Mouse (Mus musculus) cerebellum, postnatal 4 days (tissue): ENCODE measurements around the gene Mast4.

Source experiments
- DNase-seq, 2 experiments: peaks; one replicate each; pipeline ENCODE4 v3.0.0; 2022; ENCODE audit warnings: low spot score in 2 of 2, mixed read lengths in 1 of 2

Mast4 gene

DNA sequence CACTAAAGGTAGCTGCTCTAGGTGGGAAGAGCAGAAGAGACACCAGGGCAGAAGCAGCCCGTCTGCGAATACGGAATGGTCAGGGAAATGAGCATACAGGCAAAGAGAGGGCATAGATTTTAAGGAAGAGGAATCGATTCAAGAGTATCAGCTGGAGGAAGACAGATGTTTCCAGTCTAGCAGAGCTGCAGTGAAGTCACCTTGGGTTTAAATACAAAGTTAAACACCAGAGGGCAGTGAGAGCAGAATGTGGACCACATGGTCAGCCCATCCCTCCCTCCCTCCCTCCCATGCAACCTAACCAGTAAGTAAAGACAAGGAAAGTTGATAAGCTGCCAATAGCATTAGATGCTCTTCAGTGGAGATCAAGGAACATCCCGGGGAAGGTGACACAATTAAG, 138.0 kb downstream of the Mast4 start:
- no peak for DNase-seq

DNA sequence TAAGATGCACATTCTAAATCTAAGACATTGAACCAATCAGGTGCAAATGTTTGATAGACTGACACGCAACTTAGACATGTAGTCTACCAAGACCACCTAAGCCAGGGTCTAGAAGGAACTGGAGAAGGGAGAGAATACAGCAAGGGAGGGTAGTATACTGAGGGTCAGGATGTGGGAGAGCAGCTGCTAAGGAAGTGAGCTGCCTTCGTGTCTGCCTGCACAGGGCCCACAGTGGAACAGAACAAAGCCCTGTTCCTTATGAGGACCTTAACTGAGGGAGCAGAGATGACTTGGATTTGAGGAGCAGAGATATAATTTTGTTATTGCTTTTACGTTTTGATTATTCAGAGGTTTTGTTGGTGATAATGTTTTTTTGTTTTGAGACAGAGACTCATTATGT, 138.4 kb downstream of the Mast4 start:
- DNase-seq: no peak

DNA sequence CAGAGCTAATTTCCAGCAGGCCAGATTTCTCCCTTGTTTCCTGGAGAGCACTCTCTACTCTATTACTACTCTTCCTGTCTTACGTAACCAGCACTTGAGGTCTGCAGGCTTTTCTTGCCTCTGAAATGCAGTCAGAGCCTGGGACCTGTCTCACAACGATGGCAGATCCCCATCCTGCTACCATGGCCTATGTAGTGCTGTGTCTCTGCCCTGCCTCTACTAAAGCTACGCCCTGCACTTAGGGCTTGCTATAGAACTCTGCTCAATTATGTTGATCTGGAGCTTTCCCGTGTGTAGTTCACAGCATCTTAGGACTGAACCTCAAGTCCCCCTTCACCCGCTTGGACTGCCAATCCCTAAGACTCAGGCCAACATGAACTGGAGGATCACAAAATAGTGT, 150.7 kb downstream of the Mast4 start:
- no peak for DNase-seq

DNA sequence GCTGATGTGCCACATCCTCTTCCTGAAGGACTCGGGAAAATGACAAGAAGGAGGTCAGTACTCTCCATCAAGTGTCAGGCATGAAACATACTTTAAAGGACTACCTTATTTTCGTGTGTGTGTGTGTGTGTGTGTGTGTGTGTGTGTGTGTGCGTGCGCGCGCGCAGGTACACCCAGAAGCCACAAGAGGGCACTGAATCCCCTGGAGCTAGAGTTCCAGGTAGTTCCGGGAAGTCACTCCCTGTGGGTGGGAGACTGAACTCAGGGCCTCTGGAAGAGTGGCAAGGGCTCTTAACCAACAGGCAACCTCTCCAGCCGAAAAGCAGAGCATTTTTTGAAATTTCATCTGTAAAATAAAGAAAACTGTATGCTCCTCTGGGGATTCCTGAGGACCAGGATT, 152.5 kb downstream of the Mast4 start:
- DNase-seq: no peak

DNA sequence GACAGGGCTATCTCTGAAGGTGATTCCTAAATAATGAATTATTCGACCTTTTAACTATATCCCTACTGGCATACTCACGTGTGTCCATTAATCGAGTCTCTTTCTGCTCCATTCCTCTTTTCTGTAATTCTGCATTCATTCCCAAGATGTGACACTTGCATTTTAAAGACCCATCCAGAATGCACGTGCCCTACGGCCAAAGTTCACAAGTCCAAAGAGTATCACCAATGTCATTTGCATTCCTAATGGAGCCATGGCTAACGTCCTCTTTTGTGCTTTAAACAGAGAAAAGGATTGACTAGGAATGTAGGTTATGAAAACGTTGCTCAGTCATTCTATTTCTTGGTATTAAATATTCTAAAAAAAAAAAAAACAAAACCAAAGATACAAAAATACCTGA, 157.4 kb downstream of the Mast4 start:
- no peak for DNase-seq

DNA sequence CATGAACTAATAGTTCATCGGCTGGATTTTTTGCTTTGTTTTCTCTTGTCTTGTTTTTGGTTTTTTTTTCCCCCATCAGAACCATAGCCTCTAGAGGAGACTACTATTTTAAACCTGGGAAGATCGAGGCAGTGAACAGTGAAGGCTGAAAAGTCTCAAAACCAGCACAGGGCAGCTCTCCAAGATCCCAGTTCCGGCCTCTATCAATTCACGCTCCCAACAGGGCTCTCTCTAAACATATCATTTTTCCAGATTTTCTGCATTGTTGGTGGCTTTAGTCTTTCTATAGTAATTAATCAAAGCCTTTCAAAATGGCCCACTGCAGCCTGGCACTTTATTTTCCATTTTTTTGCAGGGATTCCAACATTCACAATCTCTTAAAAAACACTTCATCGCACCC, 159.9 kb downstream of the Mast4 start:
- no peak for DNase-seq

DNA sequence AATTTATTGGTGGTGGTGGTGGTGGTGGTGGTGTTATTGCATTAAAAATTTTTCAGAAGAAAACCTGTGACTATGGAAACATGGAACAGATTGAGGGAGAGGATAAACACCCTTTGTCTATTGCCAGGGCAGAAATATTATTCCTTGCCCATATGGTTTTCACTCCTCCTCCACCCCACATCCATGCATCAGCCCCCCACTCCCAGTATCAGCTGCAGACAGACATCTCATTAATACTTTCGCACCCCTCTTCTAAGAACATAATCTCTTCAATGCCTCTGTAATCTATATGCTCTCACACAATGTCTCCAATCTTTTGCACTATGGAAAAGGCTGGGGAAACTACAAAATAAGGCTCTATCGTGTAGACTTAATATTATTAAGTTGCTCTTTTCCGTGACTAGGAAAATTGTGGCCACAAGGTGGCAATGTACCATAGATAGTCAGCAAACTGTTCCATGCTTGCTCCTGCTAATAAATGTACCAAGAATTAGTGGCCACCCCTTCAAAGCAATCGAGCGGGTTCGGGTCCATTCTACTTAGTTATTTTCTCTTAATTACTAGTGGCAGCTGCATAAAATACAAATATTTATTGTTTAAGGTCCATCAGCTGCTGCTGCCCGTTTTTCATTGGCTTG, 160.6 kb downstream of the Mast4 start:
- peak in 1 of 2 experiments; percentile 66 for DNase-seq

DNA sequence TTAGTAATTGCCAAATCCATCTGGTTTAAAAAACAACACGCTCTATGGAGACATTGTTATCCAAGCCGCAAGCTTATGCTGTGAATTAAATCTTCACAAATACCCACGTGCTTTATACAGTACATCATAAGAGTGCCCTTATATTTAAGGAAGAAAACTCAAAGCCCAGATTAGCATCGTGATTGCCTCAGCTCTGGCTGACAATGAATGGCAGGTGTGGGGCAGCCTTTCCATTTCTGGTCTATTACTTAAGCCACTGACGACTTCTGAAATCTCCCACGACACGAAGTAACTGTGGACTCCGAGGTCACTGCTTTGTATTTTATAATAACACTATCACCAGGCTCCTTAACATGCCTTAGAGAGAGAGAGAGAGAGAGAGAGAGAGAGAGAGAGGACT, 182.4 kb downstream of the Mast4 start:
- no peak for DNase-seq

DNA sequence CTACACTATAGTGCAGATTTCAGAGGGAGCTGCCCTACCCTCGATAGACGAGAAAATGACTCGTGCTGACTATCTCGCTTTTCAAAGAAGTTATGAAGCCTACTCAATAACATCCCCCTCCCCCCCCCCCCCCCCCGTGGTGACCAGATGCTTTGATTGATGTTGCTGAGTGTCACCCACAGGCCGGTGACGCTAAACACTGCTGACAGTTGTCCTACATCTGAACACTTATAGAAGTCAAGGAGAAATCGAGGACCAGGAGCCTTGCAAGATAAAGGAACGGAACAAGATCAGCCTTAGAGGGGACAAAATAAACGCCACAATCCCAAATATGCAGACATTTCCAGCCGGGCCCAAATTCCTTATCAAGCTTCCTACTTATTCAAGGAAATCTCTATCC, 183.1 kb downstream of the Mast4 start:
- no peak for DNase-seq

DNA sequence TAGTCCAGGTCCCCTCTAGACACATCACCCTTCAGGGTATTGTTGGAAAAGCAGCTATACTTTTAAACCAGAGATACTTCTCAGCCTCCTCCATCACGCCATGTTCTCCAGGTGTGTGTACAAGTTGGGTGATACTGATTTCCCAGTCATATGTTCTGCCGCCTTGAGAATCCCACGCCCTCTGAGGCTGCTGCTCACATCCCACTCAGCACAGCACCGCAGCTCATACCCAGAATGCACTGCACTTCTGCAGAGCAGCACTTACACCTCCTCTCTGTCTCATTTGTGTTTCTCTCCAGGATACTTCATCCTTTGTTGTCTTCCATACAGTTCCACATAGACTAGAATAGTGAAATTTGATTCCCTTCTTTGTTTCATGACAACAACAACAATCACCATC, 183.6 kb downstream of the Mast4 start:
- DNase-seq: no peak

DNA sequence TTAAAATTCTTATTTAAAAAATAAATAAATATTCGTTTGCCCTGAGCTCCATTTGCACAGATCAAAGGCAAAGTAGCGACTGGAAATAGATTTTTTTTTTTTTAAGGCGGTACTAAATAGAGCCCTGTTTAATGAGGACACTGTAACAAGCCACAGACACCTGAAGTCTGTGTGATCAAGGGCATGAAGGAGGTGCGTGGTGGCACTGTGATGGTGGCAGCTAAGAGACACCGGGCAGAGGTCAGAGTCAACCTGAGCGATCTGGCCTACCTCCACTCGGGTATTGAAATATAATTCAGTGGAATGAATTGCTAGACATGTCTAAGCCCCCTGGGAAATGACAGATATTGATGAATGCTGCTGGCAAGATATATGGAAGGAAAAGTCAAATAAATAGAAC, 184.9 kb downstream of the Mast4 start:
- no peak for DNase-seq

DNA sequence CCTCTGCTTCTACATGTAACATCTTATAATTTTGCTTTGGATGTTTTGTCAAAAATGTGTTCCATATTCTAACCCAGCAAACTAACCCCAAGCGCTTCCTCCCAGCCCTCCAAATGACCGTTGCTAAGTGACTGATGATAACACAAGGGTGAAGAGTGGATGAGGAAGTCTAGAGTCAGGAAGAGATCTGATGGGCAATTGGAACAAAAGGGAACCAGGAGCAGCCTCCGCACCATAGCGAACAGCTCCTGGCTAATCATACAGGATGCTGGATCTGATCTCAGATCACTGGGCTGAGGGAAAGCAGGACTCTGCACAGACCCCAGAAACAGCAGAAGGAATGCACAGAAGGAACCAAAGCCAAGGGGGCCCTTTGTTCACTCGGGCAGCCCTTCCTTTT, 190.0 kb downstream of the Mast4 start:
- no peak for DNase-seq

DNA sequence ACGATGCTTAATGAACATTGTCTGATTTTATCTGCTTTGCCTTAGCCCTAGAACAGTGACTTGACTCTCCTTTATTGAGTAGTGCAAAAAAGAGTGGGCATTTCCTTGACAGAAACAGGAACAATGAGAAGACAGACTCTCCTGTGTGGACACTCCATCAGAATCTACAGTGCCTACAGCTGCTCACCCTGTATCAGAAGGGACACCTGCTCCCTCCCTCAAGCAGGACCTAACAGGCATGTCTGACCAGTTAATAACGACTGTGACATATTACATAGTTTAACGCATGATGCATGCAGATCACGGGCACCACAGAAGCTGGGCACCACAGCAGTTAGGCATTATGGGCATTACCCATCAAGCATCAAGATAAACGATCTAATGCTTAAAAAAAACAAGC, 193.0 kb downstream of the Mast4 start:
- DNase-seq: no peak

DNA sequence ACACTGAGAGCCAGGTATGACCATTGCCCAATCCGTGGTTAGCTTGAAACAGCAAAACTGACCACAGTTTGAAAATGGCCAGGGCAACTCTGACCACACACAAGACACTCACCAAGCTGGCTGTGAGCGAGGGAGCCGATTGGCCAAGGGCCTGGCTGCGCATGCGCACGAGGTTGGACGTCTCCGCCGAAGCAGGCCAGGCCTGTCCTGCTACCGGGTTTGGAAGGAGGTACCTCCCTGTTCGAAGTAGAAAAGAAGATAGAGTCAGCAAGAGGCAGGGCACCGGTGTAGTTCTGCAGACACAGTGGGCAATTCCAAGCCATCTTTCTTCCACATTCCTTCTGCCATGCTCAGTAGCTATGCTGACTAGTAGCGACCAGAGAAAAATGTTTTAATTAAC, 194.2 kb downstream of the Mast4 start:
- DNase-seq: no peak

DNA sequence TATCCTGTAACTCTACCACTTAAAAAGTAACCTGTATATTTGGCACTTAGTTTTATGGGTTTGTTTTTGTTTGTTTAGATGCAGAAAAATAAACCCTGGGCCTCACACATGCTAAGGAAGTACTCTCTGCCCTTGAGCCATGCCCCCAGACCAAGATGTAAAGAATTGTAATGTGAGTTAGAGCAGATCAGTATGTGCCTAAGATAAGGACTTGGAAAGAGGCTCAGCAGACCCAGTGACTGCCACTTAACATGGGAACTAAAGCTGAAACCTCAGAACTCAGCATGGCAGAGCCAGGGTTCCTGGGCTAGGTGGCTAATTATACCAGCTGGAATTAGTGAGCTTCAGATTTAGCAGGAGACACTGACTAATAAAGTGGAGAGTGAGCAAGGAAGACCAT, 196.0 kb downstream of the Mast4 start:
- no peak for DNase-seq

DNA sequence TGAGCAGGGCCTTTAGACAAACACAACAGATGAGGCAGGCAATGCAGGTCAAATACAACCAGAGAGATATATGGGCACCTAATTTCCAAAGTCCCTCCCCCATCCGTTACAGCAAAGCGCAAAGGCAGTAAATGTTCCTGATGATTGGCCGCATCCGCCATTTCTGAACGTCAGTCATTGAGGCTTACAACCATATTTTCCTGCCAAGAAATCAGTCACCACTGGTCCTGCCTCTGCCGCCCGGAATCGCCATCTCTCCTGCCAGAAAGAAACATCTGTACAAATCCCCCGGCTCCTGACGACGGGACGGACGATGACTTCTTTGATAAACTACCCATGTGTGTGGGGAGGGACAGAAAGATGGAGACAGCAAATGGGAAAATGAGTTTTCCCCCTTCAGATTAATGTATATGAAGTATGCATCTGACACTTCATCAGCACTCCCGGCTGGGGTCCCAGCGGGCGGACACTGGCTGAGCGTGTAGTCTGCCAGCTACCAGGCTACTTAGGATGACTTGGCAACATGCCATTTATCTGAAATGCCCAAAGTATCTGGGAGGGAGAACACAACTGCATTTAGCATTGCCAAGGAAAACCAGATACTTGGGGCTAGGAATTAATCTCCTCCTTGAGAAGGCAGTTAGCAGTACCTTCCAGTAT, 198.9 kb downstream of the Mast4 start:
- no peak for DNase-seq

DNA sequence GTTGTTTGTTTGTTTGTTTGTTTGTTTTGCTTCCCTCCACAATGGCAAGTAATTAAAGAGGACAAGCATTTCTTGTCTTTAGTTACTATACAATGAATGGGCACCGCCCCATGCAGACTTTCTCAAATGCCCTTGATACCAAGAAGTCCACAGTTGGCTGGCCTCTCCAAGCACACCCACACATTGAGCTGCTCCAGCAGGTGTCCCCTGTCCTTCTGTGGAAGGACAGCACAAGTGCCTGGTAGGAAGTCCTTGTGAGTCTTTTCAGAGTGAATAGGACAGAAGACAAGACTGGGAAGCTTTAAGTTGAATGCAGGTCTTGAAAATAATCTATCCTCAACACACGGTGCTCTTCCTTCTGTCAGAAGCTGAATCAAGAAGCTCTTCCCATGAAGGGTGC, 202.5 kb downstream of the Mast4 start:
- DNase-seq: no peak

DNA sequence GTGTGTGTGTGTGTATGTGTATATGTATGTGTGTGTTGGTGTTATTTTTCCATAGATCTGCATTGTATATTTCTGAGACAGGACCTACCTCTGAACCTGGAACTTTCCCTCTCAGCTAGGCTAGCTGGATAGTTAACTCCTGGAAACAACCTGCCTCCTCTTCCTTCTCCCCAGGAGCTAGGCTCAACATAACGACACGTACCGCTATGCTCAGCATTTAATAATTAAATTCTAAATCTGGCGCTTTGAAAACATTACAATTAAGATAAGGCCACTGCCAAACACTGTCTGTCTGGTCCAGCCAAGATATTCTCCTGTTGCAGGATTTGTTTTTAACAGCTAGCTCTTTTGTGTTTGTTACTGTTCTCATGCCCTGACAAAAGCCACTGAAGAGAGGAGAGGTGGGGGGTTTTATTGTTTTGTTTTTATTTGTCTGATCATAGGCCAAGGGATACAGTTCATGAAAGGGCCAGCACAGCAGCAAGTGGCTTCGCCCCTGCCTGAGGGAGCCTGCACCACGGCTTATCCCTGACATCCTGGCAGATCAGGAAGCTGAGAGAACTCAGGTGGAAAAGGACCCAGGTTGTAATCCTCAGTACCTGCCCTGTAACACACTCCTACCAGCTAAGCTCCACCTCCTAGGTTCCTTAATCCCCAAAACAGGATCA, 205.0 kb downstream of the Mast4 start:
- DNase-seq: no peak

DNA sequence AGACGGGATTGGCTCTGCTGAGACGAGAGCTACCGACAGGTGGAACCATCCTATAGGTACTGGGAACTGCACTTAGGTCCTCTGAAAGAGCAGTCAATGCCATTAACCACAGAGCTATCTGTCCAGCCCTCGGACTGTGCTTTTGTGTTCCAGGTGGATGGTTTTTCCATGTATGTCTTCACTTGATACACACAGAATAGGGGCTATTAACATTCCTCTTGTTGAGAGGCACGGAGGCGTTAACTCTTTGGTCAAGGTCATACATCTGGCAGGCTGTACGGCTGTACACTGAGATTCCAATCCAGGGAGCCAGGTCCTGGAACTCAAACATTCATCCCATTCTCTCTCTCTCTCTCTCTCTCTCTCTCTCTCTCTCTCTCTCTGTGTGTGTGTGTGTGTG, 205.6 kb downstream of the Mast4 start:
- DNase-seq: no peak

DNA sequence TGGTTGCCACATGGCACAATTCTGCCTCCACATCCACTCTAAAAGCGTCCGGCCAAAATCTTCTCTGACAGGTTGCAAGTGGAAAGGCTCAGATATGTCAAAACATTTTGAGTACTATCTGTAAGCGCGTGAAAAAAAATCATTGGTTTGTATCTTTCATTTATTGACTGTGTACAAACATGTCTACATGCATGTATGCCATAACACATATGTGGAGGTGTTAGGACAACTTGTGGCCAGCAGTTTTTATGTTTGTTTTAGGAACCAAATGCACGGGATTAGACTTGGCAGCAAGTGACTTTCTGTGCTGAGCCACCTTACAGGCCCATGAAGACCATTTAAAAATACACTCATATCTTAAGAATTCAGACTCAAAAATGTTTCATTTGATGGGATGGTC, 206.7 kb downstream of the Mast4 start:
- no peak for DNase-seq

DNA sequence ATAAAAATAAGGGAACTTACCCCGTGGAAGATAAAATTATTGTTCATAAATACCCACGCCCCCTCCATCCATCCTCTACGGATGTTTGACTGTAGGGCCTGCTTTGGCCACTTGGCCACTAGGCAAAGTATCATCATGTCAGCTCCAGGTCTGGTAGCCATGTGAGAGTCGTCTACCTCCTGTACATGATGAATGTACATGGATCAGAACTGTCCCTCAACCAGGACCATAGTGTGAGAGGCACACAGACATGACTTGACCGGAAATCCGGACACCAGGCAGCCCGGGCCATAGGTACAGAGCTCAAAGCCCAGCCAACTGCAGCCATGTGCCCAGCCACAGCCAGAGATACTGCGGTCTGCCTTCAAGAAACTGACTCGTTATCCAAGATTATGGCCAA, 210.6 kb downstream of the Mast4 start:
- no peak for DNase-seq

DNA sequence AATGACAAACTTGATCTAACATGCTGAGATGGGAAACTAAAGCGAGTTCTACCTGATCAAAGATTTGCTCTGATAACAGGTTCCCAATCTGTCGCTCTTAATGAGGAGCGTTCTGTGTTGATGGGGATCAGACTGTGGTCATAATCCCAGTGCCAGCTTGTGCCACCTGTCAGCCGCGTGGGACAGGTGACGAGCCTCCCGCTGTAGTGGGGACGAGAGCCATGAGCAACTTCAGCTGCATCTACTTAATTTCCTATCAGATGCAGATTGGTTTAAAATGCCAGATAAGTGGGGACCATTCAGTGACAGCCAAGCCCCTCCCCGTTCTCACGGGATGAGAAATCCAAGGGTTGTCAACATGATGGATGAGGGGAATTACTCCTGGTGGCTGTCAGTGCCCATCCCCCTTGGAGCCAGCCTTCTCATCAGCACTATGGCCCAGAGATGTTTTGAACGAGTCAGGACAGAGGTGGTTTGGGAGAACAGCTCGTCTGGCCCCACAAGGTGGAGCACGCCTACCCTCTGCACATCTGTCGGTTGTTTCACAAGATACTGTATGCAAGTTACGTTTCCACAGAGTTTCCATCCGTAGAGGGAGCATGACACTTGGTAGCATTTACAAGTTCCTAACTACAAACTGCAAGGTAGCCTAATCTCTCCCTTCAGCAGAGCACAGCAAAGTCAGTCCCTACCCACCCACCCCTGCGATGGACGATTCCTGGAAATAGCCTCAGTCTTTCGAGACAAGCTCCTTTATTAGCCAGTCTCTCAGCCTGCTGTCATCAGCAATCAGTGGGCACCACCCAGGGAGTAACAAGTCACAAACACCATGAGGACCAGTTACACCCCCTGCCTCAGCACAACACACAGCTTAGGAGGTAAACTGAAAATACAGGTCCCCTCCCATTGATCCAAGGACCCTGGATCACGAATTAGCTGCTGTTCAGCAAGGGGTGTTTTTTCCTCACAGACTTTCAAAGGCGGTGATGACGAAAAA, 212.2 kb downstream of the Mast4 start:
- DNase-seq: no peak
